Mouse (Mus musculus) liver, embryonic 14.5 days (tissue): ENCODE results near the gene Dlg2. TPM values are rescaled to one million over a fixed set of nuclear protein-coding genes. Genes with fewer than 3 reads are reported as not detected.

ENCODE experiments used
- ATAC-seq: fragments of 200-750 bp; cut with Nextera tagmentation; 2 replicates; pipeline ENCODE4 v1.8.0; 2017; ENCODE audit warnings: moderate number of reproducible peaks, mild to moderate bottlenecking, moderate library complexity; ENCODE audit not compliant: insufficient read depth
- DNase-seq, 3 experiments: peaks; one replicate each; pipeline ENCODE4 v3.0.0-alpha.2; 2012 to 2013; ENCODE audit warnings: low read depth in 3 of 3, low spot score in 3 of 3
- H3K27ac ChIP-seq: fragments of 300-500 bp; sonication (generic); 2 replicates; pipeline ENCODE4 v1.5.1; 2014; ENCODE audit warnings: moderate library complexity, mild to moderate bottlenecking, control low read depth, inconsistent platforms
- H3K27me3 ChIP-seq: fragments of 300-500 bp; sonication (generic); 2 replicates; pipeline ENCODE4 v1.6.1; 2014; ENCODE audit warnings: mild to moderate bottlenecking, low read length, moderate library complexity; ENCODE audit not compliant: control insufficient read depth, insufficient read depth
- H3K36me3 ChIP-seq: fragments of 300-500 bp; sonication (generic); replicated peaks from 2 replicates; pipeline ENCODE4 v1.6.1; 2014; ENCODE audit warnings: low read depth; ENCODE audit not compliant: control insufficient read depth, insufficient read depth
- H3K4me1 ChIP-seq, 2 experiments: fragments of 200-500 bp in 1 of 2; fragments of 300-500 bp in 1 of 2; sonication (generic) in 1 of 2; replicated peaks; 2 replicates each; pipeline ENCODE4 v1.6.1; 2012 to 2014; ENCODE audit warnings: antibody characterized with exemption in 1 of 2, inconsistent platforms in 1 of 2, low read length in 1 of 2; ENCODE audit not compliant: control insufficient read depth in 2 of 2, insufficient read depth in 2 of 2
- H3K4me2 ChIP-seq: fragments of 300-500 bp; sonication (generic); 2 replicates; pipeline ENCODE4 v1.6.1; 2014; ENCODE audit warnings: low read depth, mild to moderate bottlenecking, control low read depth, moderate library complexity
- H3K4me3 ChIP-seq, 2 experiments: fragments of 200-500 bp in 1 of 2; fragments of 300-500 bp in 1 of 2; sonication (generic) in 1 of 2; 2 replicates each; pipeline ENCODE4 v1.5.1; 2012 to 2014; ENCODE audit warnings: low read depth in 2 of 2, low read length in 2 of 2, mild to moderate bottlenecking in 2 of 2, control low read depth in 1 of 2, inconsistent platforms in 1 of 2, moderate library complexity in 1 of 2; ENCODE audit not compliant: insufficient read depth in 1 of 2
- H3K9ac ChIP-seq: fragments of 300-500 bp; sonication (generic); replicated peaks from 2 replicates; pipeline ENCODE4 v1.6.1; 2014; ENCODE audit warnings: mild to moderate bottlenecking, control low read depth, moderate library complexity
- H3K9me3 ChIP-seq: fragments of 300-500 bp; sonication (generic); 2 replicates; pipeline ENCODE4 v1.6.1; 2016; ENCODE audit warnings: low read length, mixed read lengths; ENCODE audit not compliant: control insufficient read depth
- CTCF ChIP-seq: IDR thresholded peaks from 2 replicates; pipeline ENCODE4 v1.5.1; 2016; ENCODE audit warnings: antibody characterized with exemption, low read depth, control low read depth
- EP300 ChIP-seq: IDR thresholded peaks from 2 replicates; pipeline ENCODE4 v1.6.1; 2016; ENCODE audit warnings: antibody characterized with exemption, low read depth
- WGBS: fragments of 180-500 bp; shearing (Covaris S2); extraction: QIAGEN DNeasy Blood & Tissue Kit; methylation state at CpG from one replicate; pipeline ENCODE4 v1.1.7; 2014; ENCODE audit not compliant: insufficient replicate concordance; 5-methylcytosine and 5-hydroxymethylcytosine counted together
- polyA plus RNA-seq, 2 experiments: library from polyadenylated mRNA; depleted of rRNA in 1 of 2; stranded (reverse) in 1 of 2; unstranded in 1 of 2; fragments of >200 nt; fragmentation: Nextera tagmentation in 1 of 2; extraction: Ambion mirVana in 1 of 2; gene quantifications; 2 replicates each; pipeline versions ENCODE4 v1.2.1 to v1.2.3; 2012 to 2014

Gene Dlg2
- polyA plus RNA-seq, 2 experiments: 0.33 to 0.44 TPM

- Histone ChIP-seq H3K4me1 (no peaks in the 10 kb centered on the region), H3K9ac (no peak overlapping the region), H3K27ac (no peak overlapping the region), H3K36me3 (no peaks in the 10 kb centered on the region), H3K4me2 (no peak overlapping the region), H3K9me3 (no peaks in the 10 kb centered on the region), H3K27me3 (no peaks in the 10 kb centered on the region), H3K4me3 (no peak overlapping the region)
- ATAC-seq (no peak), DNase-seq (no peak)
- TF ChIP-seq CTCF (no peak), EP300 (no peak)
- 65% methylated on average over 2 of the region's 2 CpGs for WGBS
These were observed 175.1 kb downstream of the Dlg2 start for GRCm38 (mm10) chr7:90651611-90652010.

DNA sequence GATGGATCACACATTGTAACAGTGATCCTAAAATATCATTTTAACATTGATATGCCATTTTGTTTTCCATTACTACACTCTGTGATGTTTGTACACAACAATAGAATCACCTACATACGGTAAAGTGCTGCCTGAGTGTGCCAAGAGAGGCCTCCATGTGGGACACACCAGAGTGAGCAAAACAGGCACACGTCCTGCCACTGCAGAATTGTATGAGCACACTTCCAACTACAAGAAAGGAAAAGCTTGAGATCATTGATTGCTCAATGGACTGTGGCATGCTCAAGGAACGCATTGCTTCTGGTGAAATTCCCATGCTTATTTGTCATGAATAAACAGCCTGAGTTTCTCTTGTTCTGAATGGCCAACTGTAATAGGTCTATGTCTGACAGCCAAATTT, 182.1 kb downstream of the Dlg2 start:
- Histone ChIP-seq H3K4me1 (no peaks in the 10 kb centered on the region), H3K4me3 (no peak overlapping the region), H3K9ac (no peak overlapping the region), H3K4me2 (no peak overlapping the region), H3K36me3 (no peaks in the 10 kb centered on the region), H3K27me3 (no peaks in the 10 kb centered on the region), H3K27ac (no peak overlapping the region), H3K9me3 (no peaks in the 10 kb centered on the region)
- DNase-seq (no peak), ATAC-seq (no peak)
- TF ChIP-seq CTCF: no peak
- no peak for TF ChIP-seq EP300
- WGBS: 50% methylated on average over 3 of the region's 3 CpGs

- no peak for ATAC-seq
- TF ChIP-seq EP300 (no peak), CTCF (no peak)
- Histone ChIP-seq H3K9me3 (no peaks in the 10 kb centered on the region), H3K36me3 (no peaks in the 10 kb centered on the region), H3K4me2 (no peak overlapping the region), H3K4me3 (no peak overlapping the region), H3K27me3 (no peaks in the 10 kb centered on the region), H3K27ac (no peak overlapping the region), H3K9ac (no peak overlapping the region), H3K4me1 (no peaks in the 10 kb centered on the region)
- no peak for DNase-seq
These were observed 217.6 kb downstream of the Dlg2 start for GRCm38 (mm10) chr7:90694050-90694449.

DNA sequence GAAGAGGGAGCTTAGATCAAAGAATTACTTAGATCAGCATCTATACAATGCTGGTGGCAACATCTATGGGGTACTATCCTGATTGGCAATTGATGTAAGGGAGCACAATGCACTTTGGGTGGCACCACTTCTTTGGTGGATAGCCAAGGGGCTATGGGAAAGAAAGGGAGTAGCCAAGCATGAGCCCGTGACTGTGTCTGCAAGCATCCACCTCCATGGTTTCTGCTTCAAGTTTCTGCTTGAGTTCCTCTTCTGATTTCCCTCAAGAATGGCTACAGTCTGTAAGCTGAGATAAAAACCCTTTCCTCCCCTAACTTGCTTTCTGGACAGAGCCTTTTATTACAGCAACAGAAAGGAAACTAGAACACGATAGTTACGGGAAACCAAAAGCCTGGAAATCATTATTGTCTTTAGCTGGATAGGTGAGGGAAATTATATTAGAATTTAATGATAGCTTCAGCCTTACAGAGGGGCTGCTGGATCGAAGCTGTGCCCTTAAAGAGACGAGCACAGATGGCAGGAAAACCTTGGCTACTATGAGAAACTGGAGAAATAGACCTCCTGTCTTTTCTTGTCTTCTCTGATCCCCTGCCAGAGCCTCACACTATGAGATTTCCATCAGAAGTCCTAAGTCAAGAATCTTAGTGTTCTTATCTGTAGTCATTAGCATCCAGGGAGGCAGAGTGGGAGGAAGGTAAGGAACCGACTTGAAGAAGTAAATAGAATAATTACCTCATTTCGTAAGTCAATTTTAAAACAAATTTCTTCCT, 219.9 kb downstream of the Dlg2 start:
- ATAC-seq (no peak), DNase-seq (no peak)
- Histone ChIP-seq H3K9ac (no peak overlapping the region), H3K27me3 (no peaks in the 10 kb centered on the region), H3K27ac (no peak overlapping the region), H3K4me2 (no peak overlapping the region), H3K36me3 (no peaks in the 10 kb centered on the region), H3K4me3 (no peak overlapping the region), H3K9me3 (no peaks in the 10 kb centered on the region), H3K4me1 (no peaks in the 10 kb centered on the region)
- 48% methylated on average over 7 of the region's 7 CpGs for WGBS
- TF ChIP-seq CTCF (no peak), EP300 (no peak)

GRCm38 (mm10) chr7:90703163-90703852, 226.8 kb downstream of the Dlg2 start:
- DNase-seq: no peak
- Histone ChIP-seq H3K4me2 (no peak overlapping the region), H3K4me3 (no peak overlapping the region), H3K36me3 (no peaks in the 10 kb centered on the region), H3K9me3 (no peaks in the 10 kb centered on the region), H3K9ac (no peak overlapping the region), H3K4me1 (no peaks in the 10 kb centered on the region), H3K27me3 (no peaks in the 10 kb centered on the region), H3K27ac (no peak overlapping the region)
- 37% methylated on average over 7 of the region's 7 CpGs for WGBS
- TF ChIP-seq CTCF (no peak), EP300 (no peak)
- ATAC-seq: no peak
